Mouse (Mus musculus): Measurements from ENCODE around the gene Iqsec1.

DNA sequence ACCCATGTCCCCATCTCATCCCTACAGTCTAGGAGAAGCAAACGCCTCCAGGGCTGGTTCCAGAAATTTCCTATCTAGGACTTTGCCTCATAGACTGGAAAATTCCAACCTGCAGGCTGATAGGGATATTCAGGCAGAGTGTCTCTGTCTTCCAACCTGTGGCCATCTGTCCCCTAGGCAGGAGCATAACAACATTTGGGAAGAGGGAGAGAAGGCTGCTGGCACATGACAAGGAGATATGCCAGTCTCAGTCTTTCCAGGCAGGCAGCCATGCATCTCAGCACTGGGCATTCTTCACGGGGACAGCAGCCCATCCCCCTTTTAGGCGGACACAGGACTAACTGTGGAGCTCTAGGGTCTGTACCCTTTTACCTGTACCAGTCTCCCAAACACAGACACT, 176.4 kb downstream of the Iqsec1 start:
- TF ChIP-seq CTCF (IDR thresholded peaks at IDR 0.05; ENCODE audit: low read depth, low read length) = no peak
- no peak for TF ChIP-seq POLR2A (IDR thresholded peaks at IDR 0.05; ENCODE audit: insufficient read depth, low read length)
